Mouse (Mus musculus) heart, adult 18-20 months (tissue): Measurements from ENCODE around the gene Dnajc17. TPM values are rescaled to one million over a fixed set of nuclear protein-coding genes. Genes with fewer than 3 reads are reported as not detected.

ENCODE experiments used
- DNase-seq, 2 experiments: peaks; one replicate each; pipeline ENCODE4 v3.0.0; 2021 to 2022; ENCODE audit warnings: mixed read lengths in 1 of 2
- long read RNA-seq, 2 experiments: library from polyadenylated mRNA; stranded (forward); transcript quantifications; one replicate each; pipeline ENCODE4 v2.0.0; 2021
- total RNA-seq, 2 experiments: library from RNA; stranded (reverse); gene quantifications; 2 replicates each; pipeline ENCODE4 v1.2.3; 2021

The Dnajc17 gene
- total RNA-seq: 1 to 10 TPM; 7.3 to 7.6 TPM
- long read RNA-seq, experiment 1, partial matches to known transcripts: 0 of 5 reads
- long read RNA-seq, experiment 1, other reads (novel, unspliced or antisense): 5 of 5 reads
- long read RNA-seq, experiment 2, partial matches to known transcripts: 3 of 7 reads
- long read RNA-seq, experiment 2, other reads (novel, unspliced or antisense): 3 of 7 reads

DNA sequence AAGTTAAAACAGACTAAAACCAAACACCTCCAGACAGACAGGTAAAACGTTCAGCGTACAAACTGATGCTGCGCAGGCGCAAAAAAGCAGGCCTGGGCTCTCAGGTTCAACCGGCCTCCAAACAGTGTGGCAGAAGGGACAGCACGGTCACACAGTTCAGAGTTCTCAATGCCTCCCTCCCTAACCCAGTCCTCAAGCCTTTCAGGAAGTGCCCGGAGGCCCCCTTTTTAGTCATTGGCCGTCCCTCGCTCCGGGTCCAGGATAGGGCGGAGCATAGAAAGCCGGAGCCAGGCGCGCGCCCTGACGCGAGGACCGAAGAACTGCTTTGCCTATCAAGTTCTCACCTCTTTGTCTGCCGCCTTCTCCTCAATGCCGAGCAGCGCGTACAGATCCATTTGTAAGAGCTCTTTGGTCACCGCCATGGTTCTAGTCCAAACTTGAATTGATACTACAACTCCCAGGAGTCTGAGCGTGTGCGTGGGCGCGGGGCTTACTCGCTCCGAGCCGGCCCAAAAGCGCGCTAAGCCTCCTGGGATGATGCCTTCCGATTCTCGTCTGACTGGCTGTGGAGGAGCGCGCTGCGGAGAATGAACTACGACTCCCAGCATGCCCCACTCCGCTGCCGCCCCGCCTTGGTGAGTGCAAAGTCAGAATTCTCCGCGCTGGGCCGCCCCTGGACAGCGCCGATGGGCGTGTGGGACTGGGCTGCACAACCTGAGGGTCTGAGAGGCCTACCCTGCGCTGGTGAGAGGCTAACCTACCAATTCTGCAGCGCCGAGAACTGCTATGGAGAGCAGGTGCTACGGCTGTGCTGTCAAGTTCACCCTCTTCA is at the start of gene Dnajc17, which contains the start of gene Zfyve19:
Dnajc17 (minus strand) TSS at position 452 of the 832 bp plus-strand sequence.
Zfyve19 (plus strand) TSS at position 274 of the 832 bp plus-strand sequence.
- peak; percentile 96 to 98 for DNase-seq

DNA sequence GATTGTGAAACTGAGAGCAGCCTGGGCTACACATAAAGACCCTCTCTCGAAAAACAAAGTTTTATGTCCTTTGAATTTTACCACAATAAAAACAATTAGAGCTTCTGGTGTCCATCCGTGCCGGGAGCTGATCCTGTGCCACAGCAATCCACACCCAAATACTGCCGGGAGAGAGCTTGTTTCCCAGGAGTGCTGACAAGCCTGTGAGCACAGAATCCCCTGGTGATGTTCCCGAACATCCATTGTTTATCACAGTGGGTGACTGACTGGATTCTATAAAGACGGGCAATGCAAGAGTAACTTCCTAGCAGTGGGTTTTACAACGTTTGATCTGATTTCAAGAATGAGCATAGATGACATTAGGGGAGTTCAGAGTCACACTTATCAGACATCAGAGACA is 46.4 kb upstream of the Dnajc17 start:
- no peak for DNase-seq

DNA sequence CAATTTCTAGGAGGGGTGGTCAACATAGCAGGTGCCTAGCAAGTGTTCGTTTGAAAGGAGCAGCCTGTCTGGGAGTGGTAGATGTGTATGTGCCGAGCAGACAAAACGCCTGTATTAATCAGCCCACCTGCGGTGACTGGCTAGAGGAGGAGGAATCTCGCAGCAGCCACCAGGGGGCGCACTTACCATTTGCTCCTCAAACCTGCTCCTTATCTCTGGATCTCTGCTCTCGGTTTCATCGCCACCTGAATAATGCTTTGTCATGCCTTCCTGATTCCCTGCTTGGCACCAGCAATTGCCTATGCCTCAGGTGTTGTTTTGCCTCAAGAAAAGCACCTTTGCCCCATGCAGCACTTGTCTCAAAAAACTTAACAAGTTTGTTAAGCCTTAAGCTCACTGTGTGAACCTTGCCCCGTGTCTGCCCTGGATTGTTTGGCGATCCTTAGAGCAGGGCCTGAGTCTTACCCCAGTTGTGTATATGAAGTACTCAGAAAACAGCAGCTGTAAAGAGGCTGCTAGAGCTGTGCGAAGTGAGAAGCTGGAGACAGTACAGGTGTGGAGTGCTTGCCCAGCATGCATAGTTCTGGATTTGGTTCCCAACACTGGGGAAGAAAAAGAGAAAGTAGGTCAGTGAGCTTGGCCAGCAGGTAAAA is 42.4 kb upstream of the Dnajc17 start:
- DNase-seq: peak; percentile 73 to 91

DNA sequence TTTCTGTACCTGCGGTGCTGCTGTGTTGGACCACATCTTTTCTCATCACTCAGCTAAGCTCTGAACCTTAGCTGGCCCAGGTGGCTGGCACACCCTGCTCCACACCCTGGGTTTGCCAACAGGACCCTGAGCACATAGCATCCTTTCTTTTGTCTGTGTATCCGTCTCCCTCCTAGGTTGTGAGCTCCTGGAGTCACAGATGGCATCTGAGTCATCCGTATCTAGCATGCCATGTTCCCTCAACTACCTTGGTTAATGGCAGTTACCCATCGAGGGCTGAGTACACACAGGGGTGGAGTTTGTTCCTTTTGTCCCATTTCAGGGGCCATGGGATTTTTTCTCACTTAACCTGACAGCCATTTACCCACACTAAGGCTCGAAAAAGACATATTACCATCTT is 41.8 kb upstream of the Dnajc17 start:
- DNase-seq: no peak

DNA sequence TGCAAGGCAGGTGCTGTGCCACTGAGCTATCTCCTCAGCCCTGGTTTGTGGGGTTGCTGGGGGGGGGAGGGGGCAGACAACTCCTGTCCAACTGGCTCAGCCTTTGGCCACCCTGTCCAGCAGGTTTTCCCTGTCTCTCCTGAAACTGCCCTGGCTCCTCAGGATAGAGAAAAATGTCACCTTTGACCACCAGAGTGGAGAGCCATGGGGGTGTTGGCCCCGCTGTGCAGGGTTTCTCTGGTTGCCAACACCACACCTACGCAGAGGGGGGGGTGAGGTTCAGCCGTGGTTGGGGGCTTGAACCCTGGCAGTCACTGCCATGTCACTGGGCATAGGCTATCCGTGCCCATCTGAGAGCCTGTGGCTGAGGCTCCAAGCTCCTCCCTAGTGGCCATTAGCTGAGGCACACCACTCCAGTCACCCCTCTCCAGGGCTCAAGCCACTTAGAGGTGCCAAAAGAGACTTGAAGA is 41.0 kb upstream of the Dnajc17 start:
- no peak for DNase-seq

DNA sequence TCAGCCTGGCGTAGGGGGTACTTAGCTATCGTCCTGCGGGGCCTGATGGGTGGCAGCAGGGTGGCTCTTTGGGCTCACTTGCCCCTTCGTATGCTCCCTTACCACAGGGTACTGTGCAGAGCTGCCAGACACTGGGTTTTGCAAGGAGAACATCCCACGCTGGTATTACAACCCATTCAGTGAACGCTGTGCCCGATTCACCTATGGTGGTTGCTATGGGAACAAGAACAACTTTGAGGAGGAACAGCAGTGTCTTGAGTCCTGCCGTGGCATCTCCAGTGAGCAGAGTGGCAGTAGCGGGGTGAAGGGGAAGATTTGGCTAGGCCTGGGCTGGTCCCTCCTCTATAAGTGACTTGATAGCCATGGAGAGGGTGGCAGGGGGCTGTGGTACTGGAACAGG is 39.3 kb upstream of the Dnajc17 start:
- DNase-seq: no peak

DNA sequence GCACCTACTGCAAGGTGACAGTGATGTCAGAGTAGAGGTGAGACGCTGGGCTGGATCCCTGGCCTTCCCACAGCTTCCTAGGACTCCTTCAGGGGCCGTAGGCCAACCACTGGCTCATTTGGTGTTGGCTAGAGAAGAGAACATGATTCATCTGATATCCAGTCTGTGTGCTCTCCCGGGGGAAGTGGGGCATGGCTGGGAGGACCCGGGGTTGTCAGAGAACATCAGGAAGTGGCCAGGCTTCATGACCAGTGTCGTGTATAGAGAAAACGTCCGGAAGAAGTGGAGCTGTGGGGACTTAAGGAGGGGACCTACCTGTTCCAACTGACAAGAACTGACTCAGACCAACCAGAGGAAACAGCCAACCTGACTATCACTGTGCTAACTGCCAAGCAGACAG is 36.7 kb upstream of the Dnajc17 start:
- DNase-seq: no peak

DNA sequence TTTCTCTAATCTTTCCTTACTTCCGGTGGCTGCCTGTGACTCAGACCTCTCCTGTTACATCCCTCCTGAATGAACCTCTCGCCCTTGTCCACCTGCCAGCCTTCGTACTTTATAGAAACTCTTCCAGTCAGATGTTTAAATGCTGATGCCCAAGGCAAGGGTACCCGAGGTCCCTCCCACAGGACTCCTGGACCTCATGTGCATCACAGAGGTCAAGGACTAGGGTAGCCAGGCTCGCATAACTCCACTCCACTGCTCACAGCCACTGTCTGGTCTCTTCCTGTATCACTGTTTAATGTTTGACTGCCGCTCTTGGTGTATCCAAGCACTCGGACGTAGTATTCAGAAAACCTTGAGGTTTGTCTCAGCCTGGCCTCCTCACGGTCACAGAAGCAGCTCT is 34.0 kb upstream of the Dnajc17 start:
- no peak for DNase-seq

DNA sequence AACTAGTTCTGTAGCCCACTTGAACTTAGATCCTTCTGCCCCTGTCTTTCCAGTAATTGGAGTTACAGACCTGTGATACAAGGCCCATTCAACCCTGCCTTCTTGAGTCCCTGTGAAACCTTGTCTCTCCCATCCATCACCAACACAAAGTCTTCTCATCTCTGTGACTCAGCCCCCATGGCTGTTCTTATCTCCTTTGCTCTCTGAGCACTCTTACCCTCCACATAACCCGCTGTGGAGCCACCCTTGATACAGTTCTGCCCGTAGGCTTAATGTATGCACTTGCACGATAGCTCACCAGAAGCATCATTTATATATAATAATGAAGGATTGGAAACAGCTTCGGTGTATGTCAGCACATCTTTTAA is 32.2 kb upstream of the Dnajc17 start:
- no peak for DNase-seq

DNA sequence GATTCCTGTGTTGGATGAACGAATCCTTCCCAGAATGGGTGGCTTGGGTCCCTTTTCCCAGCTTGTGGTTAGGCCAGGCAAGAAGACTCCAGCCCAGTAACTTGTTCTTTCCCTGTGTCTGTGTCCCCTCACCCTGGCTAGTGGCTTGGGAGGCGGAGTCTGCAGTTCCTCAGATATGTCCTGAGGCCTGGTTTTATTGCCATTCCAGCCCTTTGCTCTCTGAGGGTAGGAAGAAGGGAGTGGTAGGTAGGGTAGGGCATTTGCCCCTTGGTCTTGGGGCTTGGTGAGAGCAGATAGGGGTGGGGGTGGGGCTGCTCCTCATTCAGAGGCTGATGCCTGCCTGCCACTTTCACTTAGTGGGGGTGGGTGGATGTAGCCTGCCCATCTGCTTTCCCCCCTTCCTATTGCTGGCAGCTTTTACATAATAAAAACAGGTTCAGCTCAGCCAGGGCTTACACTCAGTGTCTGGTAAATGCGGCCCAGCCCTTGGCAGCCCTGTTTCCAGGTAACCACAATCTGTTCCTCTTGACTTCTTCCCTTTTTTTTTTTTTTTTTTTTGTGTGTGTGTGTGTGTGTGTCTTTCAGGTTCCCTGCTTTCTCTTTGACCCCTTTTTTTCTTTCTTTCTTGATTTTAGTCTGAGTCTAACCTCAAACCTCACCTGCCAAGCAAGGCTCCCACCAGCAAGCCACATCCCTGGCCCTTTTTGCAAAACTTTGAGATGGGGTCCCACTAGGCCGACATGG is 31.7 kb upstream of the Dnajc17 start:
- no peak for DNase-seq

DNA sequence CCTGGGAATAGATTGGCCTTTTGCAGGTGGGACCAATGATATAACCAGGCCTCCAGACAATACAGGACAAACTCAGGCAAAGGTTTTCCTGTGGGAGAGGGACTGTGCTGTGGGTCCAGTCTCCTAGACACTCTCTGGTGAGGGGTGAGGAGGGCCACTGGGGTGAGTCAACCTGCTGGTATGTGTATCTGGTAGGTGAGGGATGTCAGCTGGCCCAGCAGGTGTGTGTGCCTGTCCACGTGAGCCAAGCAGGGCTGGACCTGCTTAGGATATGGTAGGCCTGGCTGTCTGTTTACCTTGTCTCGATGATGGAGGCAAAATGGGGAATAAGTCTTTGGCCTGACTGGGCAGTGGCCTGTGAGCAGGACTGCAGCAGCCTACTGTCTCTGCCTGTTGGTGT is 30.1 kb upstream of the Dnajc17 start:
- DNase-seq: no peak

DNA sequence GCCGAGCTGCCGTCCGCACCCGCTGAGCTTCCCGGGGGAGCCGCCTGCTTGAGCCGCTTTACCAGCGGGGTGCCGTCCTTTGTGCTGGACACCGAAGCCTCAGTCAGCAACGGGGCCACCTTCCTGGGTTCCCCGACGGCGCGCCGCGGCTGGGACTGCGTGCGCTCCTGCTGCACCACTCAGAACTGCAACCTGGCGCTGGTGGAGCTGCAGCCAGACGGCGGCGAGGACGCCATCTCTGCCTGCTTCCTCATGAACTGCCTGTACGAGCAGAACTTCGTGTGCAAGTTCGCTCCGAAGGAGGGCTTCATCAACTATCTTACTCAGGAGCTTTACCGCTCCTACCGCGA is 29.3 kb upstream of the Dnajc17 start:
- no peak for DNase-seq

DNA sequence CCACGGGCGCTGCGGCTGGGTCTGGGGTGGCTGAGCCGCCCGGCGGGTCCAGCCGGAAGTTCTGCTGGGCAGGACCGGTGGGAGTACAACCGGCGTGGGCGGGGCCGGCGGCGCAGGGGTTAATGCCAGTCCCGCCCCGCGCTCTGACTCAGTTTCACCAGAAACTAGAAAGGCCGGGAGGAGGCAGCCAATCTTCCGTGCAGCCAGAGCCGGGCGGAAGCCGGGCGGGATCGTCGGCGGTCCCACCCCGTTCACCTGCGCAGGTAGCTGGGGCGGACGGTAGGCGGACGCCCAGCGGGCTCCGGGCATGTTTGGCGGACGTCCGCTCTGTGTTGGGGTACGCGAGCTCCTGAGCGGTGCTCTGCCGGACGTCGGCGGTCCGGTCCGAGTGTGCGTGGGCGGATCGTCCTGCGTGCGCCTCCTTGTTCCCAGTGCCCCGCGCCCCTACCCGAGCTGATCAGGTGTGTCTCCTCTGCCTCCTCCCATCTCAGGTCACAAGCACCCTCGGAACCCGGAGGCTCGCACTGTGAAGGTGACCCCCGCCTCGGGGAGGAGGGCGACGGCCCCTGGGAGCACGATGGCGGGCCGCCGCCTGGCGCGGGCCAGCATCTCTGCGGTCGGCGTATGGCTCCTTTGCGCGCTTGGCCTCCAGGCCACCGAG is 28.7 kb upstream of the Dnajc17 start, which contains the start of gene Spint1:
Spint1 (plus strand) TSS at position 153 of the 661 bp plus-strand sequence.
- no peak for DNase-seq

DNA sequence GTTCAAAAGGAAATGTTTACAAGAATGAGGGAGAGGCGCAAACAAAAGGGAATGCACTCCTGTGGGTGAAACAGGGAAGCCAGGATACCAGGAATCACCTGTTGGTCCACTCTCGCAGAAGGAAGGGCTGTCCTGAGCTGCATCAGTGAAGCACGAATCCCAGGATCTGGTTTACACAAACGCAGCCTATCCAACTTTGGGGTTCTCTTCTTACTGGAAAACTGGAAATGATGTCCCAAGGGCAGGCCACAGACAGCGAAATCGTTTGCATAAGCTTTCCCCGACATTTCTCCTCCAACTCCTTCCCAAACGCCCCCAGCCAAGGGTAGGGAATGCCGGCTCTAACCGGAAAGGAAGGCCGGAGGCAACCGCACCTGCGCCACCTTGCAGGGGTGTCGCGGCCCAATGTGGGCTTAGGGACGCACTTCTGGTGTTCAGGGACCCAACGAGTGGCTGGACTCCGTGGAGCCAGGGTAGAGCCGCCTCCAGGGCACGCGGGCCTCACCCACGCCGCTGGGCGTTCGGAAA is 28.2 kb upstream of the Dnajc17 start:
- no peak for DNase-seq

DNA sequence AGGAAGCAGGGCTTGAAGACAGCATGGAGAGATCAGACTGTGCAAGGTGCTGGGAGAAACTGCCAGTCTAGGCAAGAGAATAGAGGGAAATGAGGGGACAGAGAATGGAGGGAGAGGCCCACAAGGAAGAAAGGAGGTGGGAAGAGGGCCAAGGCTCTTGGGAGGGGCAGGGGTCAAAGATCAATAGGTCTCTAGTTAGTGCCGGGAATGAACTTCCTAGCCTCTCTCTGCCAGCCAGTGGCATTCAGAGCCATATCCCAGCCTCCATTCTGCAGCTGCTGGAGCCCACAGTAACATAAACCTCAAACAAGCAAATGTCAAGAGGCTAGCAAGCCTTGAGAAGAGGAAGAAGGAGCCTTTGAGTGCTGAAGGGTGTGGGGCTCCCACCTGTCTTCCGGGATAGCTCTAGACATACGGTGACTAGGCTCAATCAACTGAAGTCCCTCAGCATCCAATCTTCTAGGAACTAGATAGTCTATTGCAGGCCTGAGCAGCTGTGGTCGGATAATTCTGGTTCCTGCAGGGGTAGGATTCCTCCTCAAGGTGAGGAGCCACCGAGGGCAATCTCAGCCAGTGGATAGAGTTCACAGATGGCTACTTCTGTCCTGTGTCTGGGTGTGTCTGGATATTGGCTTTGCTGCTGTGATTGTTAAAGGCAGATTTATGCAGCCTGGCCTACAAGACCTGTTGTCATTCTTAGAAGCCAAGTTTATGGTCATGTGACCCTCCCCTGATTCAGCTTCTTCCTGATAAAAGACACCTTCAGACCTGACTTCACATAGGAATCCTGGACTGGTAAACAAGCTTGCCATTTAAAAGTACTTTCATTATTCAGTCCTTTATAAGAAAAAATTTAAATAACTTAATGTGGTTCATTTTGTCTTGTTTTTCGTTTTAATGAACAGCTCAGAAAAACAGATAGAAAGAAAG is 21.4 kb upstream of the Dnajc17 start, which contains the start of gene Ppp1r14d:
Ppp1r14d (minus strand) TSS at position 132 of the 930 bp plus-strand sequence.
- no peak for DNase-seq

DNA sequence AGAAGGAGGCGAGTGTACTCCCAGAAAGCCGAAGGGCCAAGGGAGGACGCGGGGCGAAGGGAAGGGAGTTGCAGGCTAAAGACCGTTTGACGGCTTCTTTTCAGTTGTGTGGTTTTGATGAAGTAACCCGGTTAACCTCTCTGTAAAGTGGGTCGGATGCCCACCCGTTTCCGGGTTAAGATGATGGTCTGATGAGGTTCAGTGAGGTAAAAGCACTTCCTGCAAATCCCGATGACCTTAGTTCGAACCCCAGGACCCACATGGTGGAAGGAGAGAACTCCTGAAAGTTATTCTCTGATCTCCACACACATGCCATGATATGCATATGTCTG is 547 bp upstream of the Dnajc17 start:
- DNase-seq: no peak

DNA sequence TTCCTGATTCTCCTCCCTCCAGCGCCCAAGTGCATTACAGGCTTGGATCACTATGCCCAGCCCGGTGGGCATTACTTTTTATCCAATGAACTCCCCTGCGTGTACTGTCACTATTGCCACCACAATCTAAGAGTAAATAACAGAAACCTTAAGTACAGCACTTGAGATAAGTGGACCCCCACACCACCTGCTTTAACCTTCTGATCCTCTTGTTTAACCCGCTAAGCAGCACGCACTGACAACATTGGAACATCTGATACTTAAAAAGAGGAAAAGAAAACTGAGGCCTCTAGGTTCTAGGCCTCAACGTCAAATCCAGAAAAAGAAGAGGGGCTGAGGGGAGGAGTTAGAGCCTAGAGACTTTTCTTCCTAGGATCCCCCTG is 643 bp downstream of the Dnajc17 start:
- no peak for DNase-seq

DNA sequence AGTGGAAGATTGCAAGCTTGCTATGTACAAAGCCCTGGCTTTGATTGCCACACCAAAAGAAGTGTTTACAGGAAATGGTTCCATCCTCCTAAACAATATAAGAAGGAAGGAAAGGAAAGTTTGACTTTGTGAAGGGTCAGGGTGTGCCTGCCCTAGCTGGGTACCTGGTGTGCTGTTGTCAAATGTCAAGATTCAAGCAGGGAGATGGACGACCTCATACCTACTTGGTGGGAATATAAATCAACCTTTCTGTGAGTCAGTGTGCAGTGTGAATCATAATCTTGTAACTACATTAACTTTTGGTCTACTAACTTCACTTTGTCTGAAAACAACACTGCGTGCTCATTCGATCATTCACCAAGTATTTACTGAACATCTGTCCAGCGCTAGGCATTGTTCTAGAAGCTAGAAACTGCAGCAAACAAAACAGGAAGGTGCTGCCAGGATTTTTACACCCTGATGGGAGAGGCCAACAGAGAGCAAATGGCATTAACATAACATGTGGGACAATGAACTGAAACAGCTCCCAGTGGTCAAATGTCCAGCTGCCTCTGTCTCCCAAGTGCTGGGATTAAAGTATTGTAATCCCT is 4.6 kb downstream of the Dnajc17 start:
- peak in 1 of 2 experiments; percentile 35 for DNase-seq

DNA sequence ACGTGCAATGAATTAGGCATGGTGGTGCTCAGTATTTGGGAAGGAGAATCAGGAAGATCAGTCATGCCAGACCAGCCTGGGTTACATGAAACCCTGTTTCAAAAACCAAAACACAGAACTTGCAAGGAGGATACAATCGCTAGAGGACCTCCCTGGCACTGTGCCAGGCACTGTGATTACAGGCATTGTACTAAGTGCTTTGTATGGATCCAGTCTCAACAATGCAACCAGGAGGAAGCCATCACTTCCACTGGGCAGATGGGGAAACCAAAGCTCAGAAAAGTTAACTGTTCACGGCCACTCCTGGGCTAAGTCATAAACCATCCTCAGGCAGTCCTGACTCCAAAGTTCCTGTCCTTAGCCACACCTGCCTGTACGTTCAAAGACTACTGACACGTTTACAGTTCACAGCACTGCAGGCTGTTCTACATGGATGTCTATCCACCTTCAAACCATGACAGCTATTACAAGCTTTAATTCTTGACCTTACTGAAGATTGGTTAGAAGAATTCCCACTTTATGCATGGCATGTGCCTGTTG is 5.6 kb downstream of the Dnajc17 start:
- peak; percentile 41 to 48 for DNase-seq

DNA sequence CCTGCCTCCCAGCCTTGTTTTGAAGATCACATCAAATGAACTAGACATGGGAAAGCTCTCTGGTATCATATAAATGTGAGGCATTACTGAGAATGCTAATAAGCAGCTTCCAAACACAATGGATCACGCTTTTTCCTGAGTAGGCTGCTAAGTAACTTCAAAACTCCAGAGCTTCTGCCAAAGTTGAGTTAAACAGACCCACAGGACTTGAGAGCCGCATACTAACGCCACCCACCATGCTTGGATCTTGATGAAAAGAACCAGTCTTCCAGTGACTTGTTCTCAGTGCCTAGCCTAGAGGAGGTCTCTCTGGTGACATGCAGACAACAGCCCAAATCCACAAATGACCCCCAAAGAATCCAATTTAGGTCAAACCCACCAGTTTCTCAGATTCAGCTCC is 9.7 kb downstream of the Dnajc17 start:
- DNase-seq: no peak
